Mouse (Mus musculus): ENCODE results near the gene Dagla.

Gene Dagla

DNA sequence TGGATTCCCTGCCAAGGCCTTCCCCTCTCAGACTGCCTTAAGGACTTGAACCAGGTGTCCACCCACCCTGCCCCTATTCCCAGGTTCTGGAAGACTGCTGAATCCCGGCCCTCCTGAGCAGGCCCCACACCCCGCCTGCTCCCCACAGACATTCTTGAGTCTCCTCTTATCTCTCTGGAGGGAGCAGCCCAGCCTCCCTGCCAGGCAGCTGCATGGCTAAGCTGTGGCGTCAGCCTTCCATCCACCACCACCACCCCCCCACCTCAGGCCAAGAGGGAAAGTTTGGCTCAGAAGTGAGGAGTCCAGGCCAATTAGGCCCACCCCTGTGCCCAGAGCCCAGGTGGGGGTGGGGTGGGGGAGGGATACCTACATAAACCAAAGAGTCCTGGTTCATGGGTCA, 66.2 kb downstream of the Dagla start:
- DNase-seq (ENCODE audit: low spot score), result no peak

DNA sequence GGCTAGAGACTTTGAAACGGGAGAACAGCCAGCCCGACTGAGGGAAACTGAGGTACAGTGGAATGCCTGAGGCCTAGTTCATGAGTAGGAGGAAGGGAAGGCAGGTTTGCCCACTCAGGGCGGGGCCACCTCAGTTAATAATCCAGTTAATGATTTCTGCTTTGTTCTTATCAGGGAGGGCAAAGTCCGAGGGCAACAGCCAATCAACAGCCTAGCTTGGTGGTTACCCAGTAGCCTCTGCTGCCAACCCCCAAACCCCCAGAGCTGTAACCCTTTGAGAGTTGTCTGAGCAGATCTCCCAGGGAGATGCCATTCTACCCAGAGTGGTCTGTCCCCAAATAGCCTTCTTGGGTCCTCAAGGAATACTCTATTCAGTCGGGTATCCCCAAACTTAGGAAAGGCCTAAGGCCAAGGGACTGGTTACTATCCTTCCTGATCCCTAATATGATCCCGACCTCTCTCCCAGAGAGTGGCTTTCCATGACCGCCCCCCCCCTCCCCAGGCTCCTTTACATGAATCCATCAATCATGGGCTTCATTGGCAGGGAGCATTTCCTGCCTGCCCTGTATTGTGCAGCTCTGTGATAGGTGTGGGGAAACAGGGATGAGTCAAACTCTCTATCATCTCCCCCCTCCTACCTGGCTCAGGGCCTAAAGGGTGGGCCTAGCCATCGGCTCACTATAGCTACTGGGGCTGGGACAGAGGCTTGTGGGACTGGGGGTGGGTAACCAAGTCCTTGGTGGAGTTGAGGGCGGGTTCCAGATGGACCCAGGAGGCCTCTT, 68.7 kb downstream of the Dagla start:
- DNase-seq (ENCODE audit: low spot score), result no peak

DNA sequence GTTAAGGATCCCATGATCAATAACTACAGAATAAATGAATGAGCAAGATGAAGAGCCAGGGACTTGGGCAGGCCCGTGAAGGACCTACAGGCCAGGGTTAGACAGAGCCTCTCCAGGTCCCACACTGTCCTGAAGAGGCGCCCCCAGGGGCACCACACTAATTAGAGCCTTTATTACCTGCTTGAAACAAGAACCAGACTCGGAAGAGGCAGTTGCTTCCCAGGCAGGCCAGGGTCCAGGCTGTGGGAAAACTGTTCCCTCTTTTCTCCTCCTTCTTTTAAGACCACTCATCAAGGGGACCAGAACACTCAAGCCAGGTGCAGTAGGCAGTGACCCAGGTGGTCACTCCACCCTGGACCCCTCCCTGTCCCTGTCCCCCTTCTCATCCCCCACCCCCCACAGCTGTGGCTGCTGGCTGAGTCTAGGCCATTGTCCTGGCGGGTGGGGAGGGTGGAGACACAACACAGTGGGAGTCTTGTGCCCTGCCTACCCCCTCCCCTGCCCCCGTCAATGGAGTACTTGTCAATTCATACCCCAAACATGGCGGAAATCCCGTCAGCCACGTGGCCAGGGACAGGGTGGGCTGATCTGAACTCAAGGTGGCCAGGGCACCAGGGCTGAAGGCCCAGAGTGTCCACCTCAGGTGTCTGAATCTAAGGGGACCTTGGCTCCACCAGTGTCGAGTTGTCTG, 72.2 kb downstream of the Dagla start:
- DNase-seq (ENCODE audit: low spot score), result no peak

DNA sequence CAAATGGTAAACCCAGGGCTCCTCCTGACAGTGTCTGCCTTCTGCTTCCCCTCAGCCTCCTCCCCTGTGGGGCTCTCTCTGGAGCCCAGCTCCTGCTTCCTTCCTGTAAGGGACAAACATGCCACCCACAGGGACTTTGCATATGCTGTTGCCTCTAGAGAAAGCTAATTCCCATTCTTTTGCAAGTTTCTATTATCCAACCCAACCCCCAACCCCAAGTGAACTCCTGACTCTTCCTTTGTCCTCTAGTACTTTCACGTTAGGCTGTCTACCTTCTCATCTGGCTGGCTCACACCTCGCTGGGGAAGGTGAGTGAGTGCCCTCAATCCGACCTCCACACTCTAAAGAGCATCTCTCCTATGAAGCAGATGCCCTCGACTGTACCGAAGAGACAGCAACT, 72.8 kb downstream of the Dagla start:
- no peak for DNase-seq (ENCODE audit: low spot score)

DNA sequence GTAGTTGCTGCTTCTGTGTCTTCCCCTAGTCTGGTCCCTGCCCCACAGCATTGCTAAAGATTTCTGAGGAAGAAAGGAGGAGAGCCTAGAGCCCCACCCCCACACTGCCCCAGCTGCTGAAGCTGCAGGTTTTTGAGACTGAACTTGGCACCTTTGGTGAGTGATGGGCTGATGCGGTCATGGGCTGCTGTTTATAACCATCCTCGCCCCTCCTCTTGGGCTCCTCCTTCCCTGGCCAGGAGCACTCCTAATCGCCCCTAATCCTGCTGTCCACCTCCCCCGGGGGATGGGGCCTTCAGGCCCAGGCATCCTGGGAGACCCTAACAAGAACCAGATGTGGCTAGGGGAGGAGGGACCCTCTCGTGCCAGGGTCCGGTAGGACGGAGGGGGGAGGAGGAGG, 73.7 kb downstream of the Dagla start:
- no peak for DNase-seq (ENCODE audit: low spot score)

DNA sequence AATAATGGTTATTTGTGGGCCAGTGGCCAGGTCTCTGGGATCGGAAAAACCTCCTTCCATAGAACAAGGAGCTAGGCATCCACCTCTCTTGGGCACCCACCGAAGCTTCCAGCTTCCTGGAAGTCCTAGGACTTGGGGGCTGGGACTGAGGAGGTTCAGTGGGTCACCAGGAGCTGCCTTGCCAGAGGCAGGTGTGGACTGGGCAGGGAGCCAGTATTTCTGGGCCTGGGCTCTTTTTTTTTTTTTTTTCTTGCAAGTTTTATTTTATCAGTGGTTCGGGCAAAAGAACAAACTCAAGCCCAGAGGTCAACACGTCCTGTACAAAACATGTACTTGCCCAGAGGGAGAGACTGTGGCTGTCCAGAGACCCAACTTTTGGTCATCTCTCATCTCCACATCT, 78.9 kb downstream of the Dagla start:
- no peak for DNase-seq (ENCODE audit: low spot score)

DNA sequence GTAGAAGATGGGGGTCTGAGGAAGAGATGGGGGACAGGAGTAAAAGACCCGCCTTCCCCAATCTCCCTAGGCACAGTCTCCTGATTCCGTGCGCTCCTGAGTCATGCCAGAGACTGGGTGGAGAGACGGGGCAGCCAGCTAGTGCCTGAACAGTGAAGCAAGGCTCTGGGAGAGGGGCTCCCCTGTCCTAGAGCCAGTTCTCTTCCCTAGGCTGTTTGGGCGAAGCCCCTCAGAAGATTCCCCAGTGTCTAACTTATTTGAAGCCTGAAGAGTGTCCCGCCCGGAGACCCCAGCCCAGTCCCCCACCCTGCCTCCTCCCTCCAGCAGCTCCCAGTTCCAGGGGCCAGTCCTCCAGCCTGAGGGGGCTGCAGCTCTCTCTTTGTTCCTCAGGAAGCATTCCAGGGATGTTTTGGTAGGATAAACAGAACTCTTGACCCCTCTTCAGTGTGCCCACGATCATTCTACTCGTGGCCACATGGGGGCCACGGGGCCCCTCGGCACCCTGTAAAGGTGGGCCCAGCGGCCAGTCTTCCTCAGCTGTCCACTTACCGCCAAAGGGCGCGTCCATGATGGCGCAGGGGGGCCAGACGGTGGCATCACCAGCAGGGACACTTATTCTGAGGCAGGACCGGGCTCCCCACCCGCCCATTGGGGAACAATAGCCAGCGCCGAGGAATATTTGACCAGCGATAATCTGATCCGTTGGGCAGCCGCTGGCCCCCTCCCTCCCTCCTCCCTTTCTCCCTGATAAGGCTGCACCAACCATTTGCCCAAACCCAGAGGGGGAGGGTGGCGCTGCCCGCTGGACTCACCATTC, 79.8 kb downstream of the Dagla start:
- DNase-seq (ENCODE audit: low spot score), result no peak

DNA sequence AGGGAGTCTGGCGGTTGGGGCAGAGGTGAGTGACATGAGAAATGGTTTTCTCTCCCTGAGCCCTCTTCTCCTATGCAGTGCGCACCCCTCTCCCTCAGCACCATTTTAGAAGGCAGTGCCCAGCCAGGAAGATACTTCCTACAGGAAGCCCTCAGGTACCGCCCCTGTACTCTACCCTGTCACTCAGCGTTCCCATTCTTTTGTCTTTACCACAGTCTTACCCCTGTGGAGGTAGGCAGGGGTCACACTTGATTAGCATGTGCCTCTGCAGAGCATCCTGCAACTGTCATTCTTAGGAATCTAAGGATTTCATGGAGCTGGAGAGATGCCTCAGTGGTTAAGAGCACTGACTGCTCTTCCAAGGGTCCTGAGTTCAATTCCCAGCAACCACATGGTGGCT, 81.1 kb downstream of the Dagla start:
- DNase-seq (ENCODE audit: low spot score), result no peak

DNA sequence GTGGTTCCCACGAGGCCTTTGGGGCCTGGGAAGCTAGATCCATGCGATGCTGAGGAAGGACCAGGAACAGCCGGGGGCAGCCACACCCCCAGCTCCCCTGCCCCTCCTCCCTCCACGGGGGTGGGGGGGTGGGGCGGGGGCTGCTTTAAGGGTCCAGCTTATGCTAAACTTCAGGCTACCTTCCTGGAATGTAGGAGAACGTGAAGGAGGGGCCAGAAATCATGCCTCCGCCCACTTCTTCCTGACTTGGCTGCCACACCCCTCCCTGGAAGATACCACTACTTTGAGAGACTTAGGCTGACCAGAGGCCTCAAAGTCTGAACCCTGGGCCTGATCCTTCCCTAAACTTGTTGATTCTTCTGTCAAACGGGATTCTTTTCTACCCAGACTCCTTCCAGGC, 82.0 kb downstream of the Dagla start:
- DNase-seq (ENCODE audit: low spot score), result no peak

DNA sequence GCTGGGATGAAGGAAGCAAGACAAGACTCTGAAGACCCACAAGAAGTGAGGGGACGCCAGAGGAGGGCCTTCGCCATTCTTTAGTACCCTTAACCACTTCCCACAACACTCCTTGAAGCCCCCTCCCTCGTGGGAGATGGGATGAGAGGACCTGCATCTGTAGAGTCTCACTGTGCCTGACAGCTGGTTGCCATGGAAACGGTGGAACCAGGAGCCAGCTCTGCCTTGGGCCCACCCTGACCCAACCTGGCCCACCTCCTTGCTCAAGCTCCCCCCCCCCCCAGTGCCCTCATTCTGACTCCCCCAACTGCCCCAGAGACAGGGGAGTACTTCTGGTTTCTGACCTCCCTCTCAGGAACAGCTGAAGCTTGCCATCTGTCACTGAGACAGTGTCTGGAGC, 83.1 kb downstream of the Dagla start:
- peak; percentile 14 for DNase-seq (ENCODE audit: low spot score)

DNA sequence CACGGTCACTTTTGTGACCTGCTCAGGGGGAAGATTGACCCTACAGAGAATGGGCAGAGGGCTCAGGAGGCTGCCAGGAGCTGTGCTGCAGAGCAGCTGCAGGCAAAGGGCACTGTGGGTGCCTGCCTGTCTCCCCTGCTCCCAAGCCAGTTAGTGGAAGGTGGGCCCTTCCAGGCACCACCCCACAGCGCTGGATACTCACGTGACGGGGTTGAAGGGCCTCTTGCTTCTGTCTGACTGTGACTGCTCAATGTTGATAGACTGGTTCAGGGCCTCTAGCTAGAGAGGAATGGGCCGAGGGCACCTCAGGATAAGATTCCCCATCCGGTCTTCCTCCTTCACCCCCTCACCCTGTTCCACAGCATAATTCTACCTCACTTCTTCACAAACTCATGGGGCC, 85.1 kb downstream of the Dagla start:
- no peak for DNase-seq (ENCODE audit: low spot score)

DNA sequence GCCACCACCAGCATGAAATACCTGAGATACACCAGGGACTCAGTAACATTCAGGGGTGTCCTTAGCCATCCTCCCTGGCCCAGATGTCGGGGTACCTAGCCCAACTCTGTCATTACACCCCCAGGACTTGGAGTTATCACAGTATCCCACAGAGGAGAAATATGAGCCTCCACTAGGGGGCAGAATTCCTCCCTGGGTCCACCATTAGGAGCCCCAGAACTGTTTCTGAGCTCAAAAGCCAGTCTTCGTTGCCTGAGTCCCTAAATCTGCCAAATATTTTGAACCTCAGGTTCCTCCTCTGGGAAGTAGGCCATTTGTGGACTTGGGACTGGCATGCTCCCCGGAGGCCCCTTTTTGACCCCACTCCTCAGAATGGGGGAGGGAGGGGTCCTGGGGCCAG, 85.6 kb downstream of the Dagla start:
- DNase-seq (ENCODE audit: low spot score), result peak; percentile 47

DNA sequence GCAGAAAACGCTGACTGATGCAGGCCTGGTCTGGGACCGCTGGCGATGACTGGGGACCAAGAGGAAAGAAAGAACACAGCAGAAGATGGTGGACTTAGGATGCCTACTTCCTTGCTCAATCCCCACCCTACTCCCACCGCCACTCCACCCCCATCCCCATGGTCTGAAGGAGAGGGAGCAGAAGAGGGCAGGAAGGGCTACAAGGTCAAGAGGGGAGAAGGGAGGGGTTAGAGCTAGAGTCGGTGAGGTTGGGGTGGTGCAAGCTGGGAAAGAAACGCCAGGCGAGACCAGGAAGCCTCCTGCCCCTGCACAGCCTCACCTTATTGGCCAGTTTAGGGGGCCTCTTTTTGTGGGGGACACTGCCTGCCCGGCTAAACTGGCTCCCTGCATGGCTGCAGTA, 88.6 kb downstream of the Dagla start:
- no peak for DNase-seq (ENCODE audit: low spot score)

DNA sequence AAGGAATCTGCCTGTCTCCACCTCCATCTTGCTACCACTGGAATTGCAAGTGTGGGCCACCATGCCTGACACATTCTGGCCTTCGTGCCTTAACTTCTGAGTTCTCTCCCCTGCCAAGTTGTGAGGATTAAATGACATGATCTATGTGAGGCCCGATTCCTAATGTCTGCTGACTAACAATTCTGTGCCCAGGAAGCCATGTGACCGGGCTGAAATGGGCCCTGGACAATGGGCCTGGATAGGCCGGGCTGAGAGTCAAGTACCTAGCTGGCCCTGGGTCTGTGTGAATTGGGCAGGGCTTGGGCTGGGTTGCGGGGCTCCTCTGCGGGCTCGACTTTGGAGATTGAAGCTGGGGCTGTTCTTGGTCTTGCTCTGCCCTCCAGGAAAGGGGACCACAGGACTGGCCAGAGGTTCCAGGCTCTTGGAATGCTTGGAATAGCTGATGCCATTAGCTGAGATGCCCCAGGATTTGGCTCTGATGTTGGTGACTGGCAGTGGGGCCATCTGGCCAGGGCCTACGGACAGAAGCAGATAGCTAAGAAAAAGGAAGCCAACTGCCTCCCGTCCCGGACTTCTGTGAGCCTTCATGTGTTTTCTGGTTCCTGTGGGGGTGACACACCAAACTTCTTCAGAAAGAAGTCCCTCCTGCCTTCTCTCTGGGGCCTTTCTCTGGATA, 90.7 kb downstream of the Dagla start:
- DNase-seq (ENCODE audit: low spot score), result no peak

DNA sequence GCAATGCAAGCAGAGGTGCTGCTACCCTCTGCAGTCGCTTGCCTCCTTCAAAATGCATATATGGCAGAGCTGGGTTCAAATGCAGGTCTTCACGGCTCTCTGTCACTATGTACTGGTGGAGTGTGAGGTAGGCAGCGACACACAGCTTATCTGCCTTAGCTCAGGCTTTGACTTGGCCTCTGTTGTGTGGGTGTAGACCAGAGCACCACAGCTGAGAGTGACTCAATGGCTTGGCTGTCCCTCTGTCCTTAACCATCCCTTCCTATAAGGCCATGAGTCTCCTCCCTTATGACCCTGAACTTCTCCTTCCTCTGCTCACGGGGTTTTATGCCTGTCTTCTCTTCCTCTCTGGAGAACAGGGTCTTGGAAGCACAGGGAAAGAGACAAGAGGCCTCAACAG, 93.8 kb downstream of the Dagla start:
- DNase-seq (ENCODE audit: low spot score), result no peak

DNA sequence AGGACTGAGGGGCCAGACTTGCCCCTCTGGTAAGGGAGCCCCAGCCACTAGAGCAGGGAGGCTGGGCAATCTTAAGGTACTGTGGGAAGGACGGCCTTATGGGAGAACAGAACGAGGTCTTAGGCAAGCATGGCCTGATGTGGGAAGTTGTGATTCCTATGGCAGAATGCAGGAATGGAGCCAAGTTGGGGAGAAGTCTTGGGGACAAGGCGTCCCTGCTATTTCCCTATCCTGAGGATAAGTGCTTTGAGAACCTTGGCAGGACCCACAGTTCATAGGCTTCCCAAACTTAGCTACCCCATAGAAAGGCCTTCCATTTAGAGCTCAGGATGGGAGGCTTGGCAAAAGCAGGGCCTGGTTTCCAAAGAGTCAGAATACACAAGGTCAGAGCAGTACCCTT, 95.8 kb downstream of the Dagla start:
- no peak for DNase-seq (ENCODE audit: low spot score)

DNA sequence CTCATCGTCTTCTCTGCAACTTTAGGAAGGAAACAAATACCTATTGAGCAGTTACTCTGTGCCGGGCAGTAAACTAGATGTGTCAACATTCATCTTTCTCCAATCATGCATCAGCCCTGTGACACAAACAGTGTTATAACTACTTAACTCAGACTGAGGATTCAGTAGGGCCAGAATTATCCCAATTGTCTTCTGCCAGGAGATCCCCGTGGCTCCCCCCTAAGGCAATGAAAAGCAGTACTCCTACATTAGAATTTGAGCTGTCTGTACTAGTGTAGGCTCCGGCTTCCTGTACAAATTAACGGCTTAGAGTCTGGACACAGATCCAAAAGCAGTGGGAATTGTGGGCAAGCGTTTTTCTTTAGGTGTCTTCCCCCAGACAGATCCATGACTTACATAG, 99.6 kb downstream of the Dagla start:
- no peak for DNase-seq (ENCODE audit: low spot score)

DNA sequence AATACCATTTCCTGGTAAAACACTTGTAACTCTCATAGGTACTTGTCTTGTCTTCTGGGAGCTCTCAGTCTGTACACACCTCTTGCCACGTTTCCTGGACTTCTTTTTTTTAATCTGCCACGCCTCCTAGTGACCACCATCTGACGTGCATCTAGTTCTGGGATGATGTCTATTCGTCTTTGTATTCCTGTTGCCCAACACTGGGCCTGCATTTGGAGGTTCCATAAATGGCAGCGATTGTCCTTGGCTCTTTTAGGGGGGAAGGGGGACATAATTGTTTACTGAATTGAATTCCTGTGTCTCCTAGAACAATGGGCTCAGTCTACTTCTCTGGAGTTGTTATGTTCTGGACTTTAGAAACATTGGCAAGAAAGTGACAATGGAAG, 100.1 kb downstream of the Dagla start:
- peak; percentile 76 for DNase-seq (ENCODE audit: low spot score)

DNA sequence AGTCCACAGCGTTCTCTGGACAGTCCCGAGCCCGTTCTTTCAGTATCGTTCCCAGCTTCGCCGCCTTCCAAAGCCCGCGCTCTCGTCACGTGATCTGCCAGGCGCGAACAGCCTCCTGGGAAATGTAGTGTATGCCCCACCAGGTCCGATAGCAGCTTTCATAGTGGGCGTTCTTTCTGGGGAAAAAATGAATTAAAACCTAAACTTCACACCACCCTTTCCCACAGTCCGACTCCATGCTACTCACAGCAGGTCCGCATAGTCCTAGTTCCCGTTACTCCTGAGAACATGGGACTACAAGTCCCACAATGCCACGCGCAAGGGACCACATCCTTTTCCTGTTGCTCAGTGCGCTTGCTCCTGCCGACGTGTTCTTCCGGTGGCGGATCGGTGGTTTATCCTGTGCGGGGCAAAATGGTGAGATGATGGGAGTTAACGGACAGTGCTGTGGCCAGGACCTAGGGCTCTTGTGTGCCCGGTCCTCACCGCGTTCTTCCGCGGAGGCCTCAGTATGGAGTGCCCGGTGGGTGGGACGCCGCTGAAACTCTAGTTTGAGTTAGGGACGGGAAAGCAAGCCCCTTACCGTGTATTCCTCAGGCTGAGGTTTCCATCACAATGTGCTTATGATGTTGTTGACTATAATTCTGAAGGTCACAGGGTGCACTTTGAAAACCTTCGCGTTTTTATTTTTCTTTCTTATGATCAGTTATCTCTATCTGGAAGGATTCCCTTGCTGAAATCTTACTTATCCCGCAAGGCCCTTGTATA, 100.6 kb downstream of the Dagla start, which contains the start of the genes Tmem258 and Fen1:
Tmem258 (plus strand) TSS at position 167 of the 768 bp plus-strand sequence.
Fen1 (minus strand) TSS at position 322 of the 768 bp plus-strand sequence.
- peak; percentile 83 for DNase-seq (ENCODE audit: low spot score)

DNA sequence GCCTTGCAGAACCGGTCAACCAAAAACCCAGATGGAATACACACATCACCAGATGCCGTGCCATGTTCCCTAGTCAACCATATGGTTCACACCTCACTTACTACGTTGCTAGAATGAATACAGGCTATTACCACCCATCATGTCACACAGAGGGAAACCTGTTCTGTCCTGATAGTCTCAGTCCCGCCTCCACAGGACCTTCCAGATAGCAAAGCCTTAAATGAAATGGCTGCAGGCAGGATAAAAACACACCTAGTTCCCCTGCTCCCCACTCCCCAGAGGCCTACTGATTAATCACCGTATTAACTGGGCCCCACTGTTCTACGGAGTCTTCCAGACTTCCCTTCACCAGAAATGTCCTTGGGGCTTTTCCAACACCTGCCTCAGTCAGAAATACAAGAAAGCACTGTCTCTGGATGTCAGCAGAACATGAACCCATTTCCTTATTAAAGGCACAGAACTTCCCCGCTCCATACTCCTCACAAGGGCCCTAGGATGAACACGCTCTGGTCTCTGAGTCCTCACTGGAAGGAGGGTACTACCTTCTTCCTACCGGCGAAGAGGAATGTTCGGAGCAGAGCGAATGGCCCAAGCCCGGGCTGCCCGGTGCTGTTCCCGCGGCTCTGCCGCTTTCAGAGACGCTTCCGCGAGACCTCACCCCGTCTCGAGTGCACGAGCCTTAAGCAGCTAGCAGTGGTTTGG, 101.4 kb downstream of the Dagla start:
- DNase-seq (ENCODE audit: low spot score), result peak; percentile 23

DNA sequence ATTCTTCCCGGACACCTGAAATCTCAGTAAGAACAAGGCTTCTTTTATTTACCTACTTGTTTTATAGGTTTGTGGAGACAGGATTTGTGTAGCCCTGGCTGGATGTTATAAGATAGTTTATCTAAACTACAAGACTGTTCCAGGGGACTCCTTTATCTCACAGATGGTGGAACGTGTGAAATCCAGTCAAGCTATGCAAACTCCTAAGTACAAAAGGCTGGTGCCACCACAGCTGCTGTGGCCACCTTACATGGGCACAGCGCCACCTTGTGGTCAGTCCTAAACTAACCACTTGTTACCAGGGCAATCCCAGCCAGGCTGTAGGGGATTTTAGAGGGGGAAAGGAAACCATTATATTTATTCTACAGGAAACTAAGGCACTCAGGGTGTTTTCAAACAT, 106.0 kb downstream of the Dagla start:
- peak; percentile 81 for DNase-seq (ENCODE audit: low spot score)
